Comparison of ENCODE assay signal across 9 mouse cellular contexts in genomic region chr11:86961510-86962303, GRCm38 (mm10). TPM values are rescaled to one million over a fixed set of nuclear protein-coding genes. Genes with fewer than 3 reads are reported as not detected.
DNase-seq lines count a peak whose midpoint lies in the region; ATAC-seq and TF ChIP-seq lines count a peak whose summit lies in the region.
"Had no signal": no experiment of that assay in that cellular context is flagged by ENCODE, and none has a peak within 500 bp of the region (broad histone marks: within the 10 kb centered on the region; RNA-seq: fewer than 3 reads in every experiment).

No protein-coding gene starts in this region.

- intact Hi-C loops in left cerebral cortex, adult 2 months (cut with DNase I), result no loop called here
- intact Hi-C loops in left cerebral cortex, postnatal 4 days (cut with DNase I), result no loop called here
- intact Hi-C loops in heart, adult 2 months (cut with DNase I), result loop anchor here (1.0 kb wide), 1 partner anchor 32 kb away; the partner anchor contains the start of gene Ypel2

- WGBS in heart, adult 2 months, result 36% methylated on average over 11 of the region's 11 CpGs
- 47% methylated on average over 11 of the region's 11 CpGs for WGBS in kidney, embryonic 15.5 days
- 80% methylated on average over 11 of the region's 11 CpGs for WGBS in hindbrain, embryonic 12.5 days

- ATAC-seq in kidney, embryonic 15.5 days (replicated peaks; ENCODE audit: low FRiP score), result no peak
- no peak for ATAC-seq in hindbrain, embryonic 12.5 days (ENCODE audit: low FRiP score)

- peak overlapping the region; percentile 91 for H3K27ac ChIP-seq in left cerebral cortex, adult 2 months
- peak overlapping the region; percentile 74 for H3K27ac ChIP-seq in heart, adult 2 months
- H3K27ac ChIP-seq in kidney, embryonic 15.5 days, result peak overlapping the region; percentile 96
- H3K27ac ChIP-seq in hindbrain, embryonic 12.5 days, result no peak overlapping the region
- H3K27ac ChIP-seq: neural tube, embryonic 13.5 days had no signal

- no peaks in the 10 kb centered on the region for H3K79me2 ChIP-seq in heart, adult 2 months (replicated peaks; ENCODE audit: control insufficient read depth, insufficient read depth, low read length)

- TF ChIP-seq EP300 in heart, adult 2 months (IDR thresholded peaks at IDR 0.05; ENCODE audit: insufficient read depth, low read depth, low read length), result peak; percentile 89

- DNase-seq in left cerebral cortex, adult 2 months (ENCODE audit: extremely low spot score in 1 of 2, low spot score in 2 of 2), result no peak
- no peak for DNase-seq in left cerebral cortex, postnatal 4 days
- peak; percentile 65 to 84 for DNase-seq in heart, adult 2 months
- peak; percentile 74 for DNase-seq in lung, postnatal 14 days
- DNase-seq in yolk sac, embryonic 10.5 days (ENCODE audit: low spot score), result peak; percentile 53
- no peak for DNase-seq in frontal cortex, postnatal 36 days (ENCODE audit: low spot score in 2 of 2)

- no peak overlapping the region for H3K4me3 ChIP-seq in left cerebral cortex, adult 2 months
- no peak overlapping the region for H3K4me3 ChIP-seq in heart, adult 2 months
- H3K4me3 ChIP-seq in kidney, embryonic 15.5 days (replicated peaks), result no peak overlapping the region
- no peak overlapping the region for H3K4me3 ChIP-seq in hindbrain, embryonic 12.5 days
- H3K4me3 ChIP-seq: neural tube, embryonic 13.5 days had no signal

- peaks cover 59% of the 10 kb centered on the region for H3K4me1 ChIP-seq in heart, adult 2 months (ENCODE audit: control insufficient read depth, insufficient read depth, low read length)
- H3K4me1 ChIP-seq in kidney, embryonic 15.5 days, result peaks cover 74% of the 10 kb centered on the region
- peaks cover 21% of the 10 kb centered on the region for H3K4me1 ChIP-seq in hindbrain, embryonic 12.5 days

- H3K9me3 ChIP-seq in kidney, embryonic 15.5 days (replicated peaks), result no peaks in the 10 kb centered on the region
- H3K9me3 ChIP-seq in hindbrain, embryonic 12.5 days (replicated peaks), result no peaks in the 10 kb centered on the region
- H3K9me3 ChIP-seq: neural tube, embryonic 13.5 days had no signal

- H3K27me3 ChIP-seq in heart, adult 2 months (ENCODE audit: control insufficient read depth, insufficient read depth, low read length), result no peaks in the 10 kb centered on the region
- H3K27me3 ChIP-seq in kidney, embryonic 15.5 days, result no peaks in the 10 kb centered on the region
- H3K27me3 ChIP-seq in hindbrain, embryonic 12.5 days, result no peaks in the 10 kb centered on the region
- H3K27me3 ChIP-seq: neural tube, embryonic 13.5 days had no signal

- no peak for TF ChIP-seq CTCF in left cerebral cortex, adult 2 months (IDR thresholded peaks at IDR 0.05)
- no peak for TF ChIP-seq CTCF in heart, adult 2 months (IDR thresholded peaks at IDR 0.05)

- H3K4me2 ChIP-seq in kidney, embryonic 15.5 days, result no peak overlapping the region
- H3K4me2 ChIP-seq in hindbrain, embryonic 12.5 days (replicated peaks), result no peak overlapping the region
- H3K4me2 ChIP-seq: neural tube, embryonic 13.5 days had no signal

- TF ChIP-seq POLR2A in heart, adult 2 months (IDR thresholded peaks at IDR 0.05; ENCODE audit: insufficient read depth, low read depth, low read length), result no peak

- no peak overlapping the region for H3K9ac ChIP-seq in heart, adult 2 months (ENCODE audit: low read depth, low read length)
- no peak overlapping the region for H3K9ac ChIP-seq in kidney, embryonic 15.5 days
- H3K9ac ChIP-seq in hindbrain, embryonic 12.5 days, result no peak overlapping the region
- H3K9ac ChIP-seq: neural tube, embryonic 13.5 days had no signal

- H3K36me3 ChIP-seq in heart, adult 2 months (ENCODE audit: control insufficient read depth, insufficient read depth, low read length), result peaks cover 57% of the 10 kb centered on the region
- peaks cover 17% of the 10 kb centered on the region for H3K36me3 ChIP-seq in kidney, embryonic 15.5 days
- no peaks in the 10 kb centered on the region for H3K36me3 ChIP-seq in hindbrain, embryonic 12.5 days

RNA-seq across cellular contexts. Expression of gene Ypel2, which starts 31.8 kb away (rescaled TPM):
- total RNA-seq in left cerebral cortex, adult 2 months (2021), result 10 to 100 TPM; 42.8 to 45.5 TPM
- total RNA-seq in left cerebral cortex, postnatal 4 days (2021), result 1 to 10 TPM; 6.0 to 6.4 TPM
- total RNA-seq in heart, adult 2 months (2021), result 10 to 100 TPM; 11.6 to 26.3 TPM
- 7.9 and 12.2 TPM in 2 replicates for polyA plus RNA-seq in heart, adult 2 months (2012; rRNA removed)
- 10.1 and 10.4 TPM in 2 replicates for polyA plus RNA-seq in kidney, embryonic 15.5 days (2015; fragmentation: Nextera tagmentation; extraction: Ambion mirVana)
- 9.6 TPM in 2 replicates for polyA plus RNA-seq in hindbrain, embryonic 12.5 days (2016; fragmentation: Nextera tagmentation; extraction: Ambion mirVana)

Comparison
In these comparisons a context has a peak if more than half of its experiments do, and no peak if none do; other contexts are left out.
1. DNase-seq: peak in heart, adult 2 months (2 of 2), lung, postnatal 14 days (single experiment) and yolk sac, embryonic 10.5 days (single experiment); none in left cerebral cortex, adult 2 months (0 of 2), left cerebral cortex, postnatal 4 days (single experiment) and frontal cortex, postnatal 36 days (0 of 2).